Mouse (Mus musculus) v-Abl transformed pro-B cells (cell line): ENCODE results near the gene Angptl2.

ENCODE experiments used
- in situ Hi-C, 2 experiments: fragments of 400-800 bp; cut with MboI; formaldehyde crosslinking; loops; one replicate each; pipeline ENCODE4 v1.15.1; 2025; ENCODE audit not compliant: unreplicated experiment in 2 of 2

Angptl2 gene

DNA sequence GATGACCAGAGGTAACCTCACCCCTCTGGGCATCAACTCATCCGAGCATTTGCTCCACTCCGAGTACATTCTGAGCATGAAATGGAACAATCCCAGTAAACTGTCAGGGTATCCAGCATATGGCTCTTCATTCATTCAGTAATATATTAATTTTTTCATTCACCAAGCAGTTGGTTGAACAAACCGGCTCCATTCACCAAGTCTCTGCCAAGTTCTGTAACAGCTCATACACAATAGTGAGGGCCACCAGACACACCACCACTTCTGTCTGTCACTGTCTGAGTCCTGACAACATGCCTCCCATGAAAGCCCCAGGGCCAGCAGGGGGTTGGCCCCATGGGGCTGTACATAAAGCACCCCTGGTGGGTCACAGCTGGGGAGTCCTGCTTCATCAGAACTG is 25.9 kb upstream of the Angptl2 start:
- in situ Hi-C loops: no loop called here

GRCm38 (mm10) chr2:33200368-33201068 is 15.4 kb upstream of the Angptl2 start:
- in situ Hi-C loops: no loop called here

DNA sequence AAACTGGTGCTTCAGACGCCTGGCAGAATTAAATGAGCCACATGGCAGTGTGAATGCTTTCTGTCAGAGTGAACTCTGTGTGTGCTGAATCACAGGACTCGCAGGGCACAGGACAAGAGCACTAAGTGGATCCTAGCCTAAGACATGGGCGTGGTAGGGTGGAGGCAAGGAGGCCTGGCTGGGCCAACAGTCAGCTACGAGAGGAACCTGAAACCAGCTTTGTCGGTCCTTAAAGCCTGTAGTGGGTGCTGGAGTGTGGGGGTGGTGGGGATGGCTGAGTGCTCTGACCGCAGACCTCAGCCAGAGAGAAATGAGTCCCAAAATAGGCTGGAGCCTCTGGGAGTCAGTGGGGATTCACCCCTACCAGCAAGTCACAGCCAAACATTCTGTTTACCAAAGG is 12.6 kb upstream of the Angptl2 start:
- in situ Hi-C loops: no loop called here

DNA sequence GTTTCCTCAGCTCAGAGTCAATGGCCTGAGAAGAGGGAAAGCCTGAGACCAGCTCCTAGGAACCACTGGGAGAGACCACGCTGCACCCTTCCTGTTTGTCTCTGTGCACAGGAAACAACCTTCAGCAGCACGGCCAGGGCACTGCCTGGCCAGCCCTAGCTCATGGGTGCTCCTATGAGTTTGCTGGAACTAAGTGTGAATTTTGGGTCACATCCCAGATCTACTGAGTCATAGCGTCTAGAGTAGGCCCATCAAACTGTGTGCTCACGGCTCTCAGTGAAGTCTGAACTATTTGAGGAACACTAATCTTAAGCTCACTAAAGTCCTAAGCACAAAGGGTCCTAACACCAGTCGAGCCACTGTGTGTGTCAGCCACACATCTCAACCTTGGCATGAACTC is 10.9 kb upstream of the Angptl2 start:
- in situ Hi-C loops: no loop called here

DNA sequence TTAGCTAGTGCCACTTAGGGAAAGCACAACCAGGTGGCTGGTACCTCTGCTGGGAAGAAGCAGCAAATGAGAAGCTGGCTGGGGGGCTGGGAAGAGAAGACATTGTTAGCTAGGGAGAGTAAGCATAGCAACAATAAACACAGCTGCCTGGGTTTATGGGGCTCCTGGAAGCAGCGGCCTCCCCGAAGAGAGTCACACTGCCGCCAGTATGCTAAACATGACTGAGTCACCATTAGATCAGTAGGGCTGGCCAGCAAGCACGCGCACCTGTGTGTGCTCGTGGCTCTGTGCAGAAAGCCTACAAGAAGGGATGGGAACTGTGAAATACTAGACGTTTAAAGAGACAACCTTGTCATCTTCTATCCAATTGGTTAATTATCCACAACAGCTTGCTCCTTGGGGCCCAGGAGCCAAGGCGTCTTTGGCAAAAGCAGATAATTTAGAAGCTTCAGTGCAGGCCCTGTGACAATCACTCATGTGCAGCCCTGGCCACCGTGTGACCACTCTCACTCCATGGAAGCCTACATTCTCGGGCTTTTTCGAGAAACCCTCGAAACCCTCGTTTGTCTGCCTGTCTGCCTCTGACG is 9.8 kb upstream of the Angptl2 start:
- in situ Hi-C loops: no loop called here

- in situ Hi-C loops: no loop called here
Observed at GRCm38 (mm10) chr2:33207069-33207468, 8.8 kb upstream of the Angptl2 start.

- in situ Hi-C loops: no loop called here
Observed at GRCm38 (mm10) chr2:33208134-33208533, 7.7 kb upstream of the Angptl2 start.

GRCm38 (mm10) chr2:33210841-33211240 is 5.0 kb upstream of the Angptl2 start:
- in situ Hi-C loops: loop anchor here in 1 of 2 experiments (10.0 kb wide), 1 partner anchor 134 kb away; no protein-coding TSS in a partner anchor

DNA sequence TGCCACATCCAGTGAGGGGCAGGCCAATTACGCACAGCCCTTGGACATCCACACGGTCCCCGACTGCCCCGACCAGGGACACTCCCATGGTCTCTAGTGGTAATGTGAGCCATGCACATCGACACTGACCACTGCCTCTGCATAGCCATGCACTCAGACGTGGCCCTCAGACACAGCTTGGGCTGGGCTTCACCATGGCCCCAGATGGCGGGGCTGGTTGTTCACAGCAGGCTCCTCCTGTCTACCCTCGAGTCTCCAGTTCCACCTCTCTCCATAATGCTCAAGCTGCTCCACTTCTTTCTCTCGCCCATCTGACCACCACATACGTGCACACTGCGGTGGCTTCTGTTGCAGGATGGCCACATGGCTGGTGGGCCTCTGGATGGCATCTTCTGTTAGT is 4.6 kb upstream of the Angptl2 start:
- in situ Hi-C loops: loop anchor here in 1 of 2 experiments (10.0 kb wide), 1 partner anchor 134 kb away; no protein-coding TSS in a partner anchor

DNA sequence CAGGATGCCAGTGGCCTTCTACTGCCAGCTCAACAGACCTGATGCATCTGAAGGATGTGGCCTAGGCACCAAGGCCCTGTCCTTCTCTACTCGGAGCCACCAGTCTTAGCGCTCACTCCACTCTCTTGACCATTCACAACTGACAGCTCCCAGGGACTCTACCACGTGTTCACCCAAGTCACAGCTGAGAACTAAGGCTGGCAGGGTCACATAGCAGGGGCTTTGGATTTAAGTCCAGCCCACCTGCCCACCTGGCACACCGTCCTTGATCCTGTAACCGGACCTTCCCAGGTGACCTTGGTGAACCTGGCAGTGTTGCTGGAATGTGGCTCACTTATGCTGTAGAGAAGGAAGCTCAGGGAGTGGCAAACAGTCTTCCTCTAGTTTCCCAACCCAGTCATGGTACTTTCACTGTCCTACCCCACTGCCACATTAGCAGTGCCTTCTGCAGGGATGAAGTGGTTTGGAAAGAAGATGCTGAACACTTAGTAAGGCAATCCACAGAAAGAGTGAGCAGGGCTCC is 631 bp upstream of the Angptl2 start:
- in situ Hi-C loops: loop anchor here (5.0 to 10.0 kb wide), 2 partner anchors 130 to 137 kb away; no protein-coding TSS in a partner anchor

- in situ Hi-C loops: loop anchor here (5.0 to 10.0 kb wide), 2 partner anchors 128 to 135 kb away; no protein-coding TSS in a partner anchor
Observed at GRCm38 (mm10) chr2:33216645-33217424, 966 bp downstream of the Angptl2 start.

- in situ Hi-C loops: loop anchor here (5.0 to 10.0 kb wide), 2 partner anchors 127 to 135 kb away; no protein-coding TSS in a partner anchor
Observed at GRCm38 (mm10) chr2:33217425-33217794, 1.5 kb downstream of the Angptl2 start.

- in situ Hi-C loops: loop anchor here (5.0 to 10.0 kb wide), 2 partner anchors 126 to 133 kb away; no protein-coding TSS in a partner anchor
Observed at GRCm38 (mm10) chr2:33218903-33219625, 3.2 kb downstream of the Angptl2 start.

DNA sequence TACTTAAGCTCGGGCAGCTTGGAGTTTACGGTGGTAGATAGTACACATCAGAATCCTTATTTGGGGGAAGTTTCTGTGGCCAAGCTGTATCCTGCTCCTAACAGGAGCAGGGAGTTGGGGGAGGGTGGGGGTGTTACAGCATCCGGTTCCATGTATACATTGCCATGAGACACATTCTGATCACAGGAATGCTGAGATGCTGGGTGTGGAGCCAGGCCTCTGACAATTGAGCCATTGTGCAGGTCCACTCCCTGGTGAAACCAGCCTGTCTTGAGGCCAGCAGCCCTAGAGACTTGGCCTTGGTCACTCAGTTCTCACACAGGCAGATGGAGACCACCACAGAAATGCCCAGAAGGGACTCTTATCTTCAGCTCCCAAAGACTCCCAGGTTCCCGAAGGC is 3.8 kb downstream of the Angptl2 start:
- in situ Hi-C loops: loop anchor here (5.0 to 10.0 kb wide), 2 partner anchors 125 to 133 kb away; no protein-coding TSS in a partner anchor

GRCm38 (mm10) chr2:33220246-33220645 is 4.4 kb downstream of the Angptl2 start:
- in situ Hi-C loops: no loop called here

DNA sequence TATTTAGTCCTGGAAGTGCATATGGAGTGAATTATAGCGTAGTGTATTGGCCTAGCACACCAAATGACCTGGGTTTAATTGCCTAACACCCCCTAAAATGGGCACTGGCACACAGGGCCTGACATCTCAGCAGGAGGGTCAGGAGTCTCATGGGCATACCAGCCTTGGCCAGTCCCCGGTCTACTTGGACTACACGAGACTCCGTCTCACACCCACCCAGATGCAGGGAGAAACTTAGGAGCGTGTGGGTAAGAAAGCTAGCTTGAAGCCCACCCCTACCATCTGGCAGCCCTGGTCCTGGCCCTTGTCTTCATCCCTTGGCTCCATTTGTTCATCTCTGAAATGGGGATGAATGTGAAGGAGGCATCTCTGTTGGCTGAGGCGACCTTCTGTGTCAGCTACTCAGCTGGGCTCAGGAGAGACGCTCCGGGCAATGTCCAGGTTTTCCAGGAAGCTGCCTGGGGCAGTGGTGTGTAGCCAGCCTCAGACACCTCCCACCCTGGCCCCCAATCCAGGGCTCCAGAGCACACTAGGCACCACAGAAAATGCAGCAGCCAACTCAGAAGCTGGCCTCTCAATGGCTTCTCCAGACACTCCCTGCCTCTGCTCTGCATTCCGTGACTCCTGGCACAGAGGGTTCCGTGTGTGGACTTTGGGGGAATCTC is 4.9 kb downstream of the Angptl2 start:
- in situ Hi-C loops: no loop called here

- in situ Hi-C loops: no loop called here
Observed at GRCm38 (mm10) chr2:33221339-33221900, 5.6 kb downstream of the Angptl2 start.

DNA sequence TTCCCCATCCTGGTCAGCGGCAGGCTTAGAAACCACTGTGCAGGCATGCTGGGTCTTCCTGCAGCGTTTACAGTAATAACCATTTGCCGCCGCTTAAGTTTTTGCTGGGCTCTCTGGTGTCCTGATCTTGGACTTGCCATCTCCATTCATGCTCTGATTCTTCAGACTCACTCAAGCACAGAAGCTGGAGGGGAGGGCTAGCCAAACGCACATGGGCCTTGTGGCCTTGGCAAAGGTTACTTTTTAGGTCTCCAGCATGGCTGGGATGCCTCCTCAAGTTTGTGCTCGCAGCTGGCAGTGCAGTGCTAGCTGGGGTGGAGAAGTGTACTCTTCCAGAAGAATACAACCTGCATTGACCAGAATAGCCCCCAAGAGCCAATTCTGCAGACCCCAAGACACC is 6.6 kb downstream of the Angptl2 start:
- in situ Hi-C loops: no loop called here

DNA sequence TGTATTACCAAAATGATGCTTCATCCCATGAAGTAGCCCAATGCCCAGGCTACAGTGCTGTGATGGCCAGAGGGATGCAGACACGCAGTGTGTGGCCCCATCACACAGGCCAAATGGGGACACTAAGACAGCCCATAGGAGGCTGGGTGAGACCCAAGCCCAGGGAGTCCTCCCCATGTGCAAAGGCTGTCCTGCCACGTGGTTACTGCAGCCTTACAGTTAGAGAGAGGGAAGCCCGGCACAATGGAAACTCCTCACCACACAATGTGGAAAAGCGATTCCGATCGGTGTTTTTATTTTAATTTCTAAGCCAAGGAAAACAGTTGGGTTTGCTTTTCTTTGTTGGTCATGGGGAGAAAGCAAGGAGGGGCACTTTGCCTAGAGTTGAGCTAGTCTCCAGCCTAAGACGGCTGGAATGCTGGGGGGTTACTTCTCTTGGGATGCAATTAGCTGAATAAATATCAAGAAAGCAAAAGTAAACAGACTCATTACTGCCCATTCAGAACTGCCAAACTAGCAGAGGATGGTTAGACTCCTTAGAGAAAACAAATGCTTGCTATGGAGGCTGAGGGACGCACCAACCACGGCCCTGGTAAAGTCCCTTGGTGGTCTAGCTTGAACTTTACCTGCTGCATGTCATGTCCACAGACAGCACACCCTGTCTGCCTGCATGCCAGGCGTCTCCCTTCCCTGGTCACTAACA is 7.9 kb downstream of the Angptl2 start:
- in situ Hi-C loops: no loop called here
